Mouse (Mus musculus): Measurements from ENCODE around the gene Aldh4a1.

Aldh4a1 gene

GRCm38 (mm10) chr4:139590446-139590845 lies 32.2 kb upstream of the Aldh4a1 start:
- no peak for DNase-seq (ENCODE audit: low spot score)

DNA sequence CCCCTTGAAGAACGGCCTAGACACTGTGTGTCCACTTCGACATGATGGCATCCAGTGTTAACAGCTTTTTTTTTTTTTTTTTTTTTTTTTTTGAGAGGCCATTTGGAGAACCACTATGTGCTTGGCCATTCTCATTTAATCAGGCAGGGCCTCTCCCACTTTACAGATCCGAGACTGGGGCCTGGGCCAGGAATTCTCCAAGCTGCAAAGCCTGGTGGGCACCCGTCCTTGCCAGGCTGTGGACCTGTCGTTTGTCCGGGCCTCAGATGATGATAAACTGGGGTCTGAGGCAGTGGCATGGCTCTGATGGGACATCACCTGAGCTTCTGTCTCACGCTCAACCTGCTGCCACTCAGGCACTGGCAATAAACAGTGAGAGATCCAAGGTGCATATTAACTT lies 29.8 kb upstream of the Aldh4a1 start:
- no peak for DNase-seq (ENCODE audit: low spot score)

- no peak for DNase-seq (ENCODE audit: low spot score)
Observed at GRCm38 (mm10) chr4:139593383-139593782, 29.3 kb upstream of the Aldh4a1 start.

GRCm38 (mm10) chr4:139594062-139594461 lies 28.6 kb upstream of the Aldh4a1 start:
- no peak for DNase-seq (ENCODE audit: low spot score)

DNA sequence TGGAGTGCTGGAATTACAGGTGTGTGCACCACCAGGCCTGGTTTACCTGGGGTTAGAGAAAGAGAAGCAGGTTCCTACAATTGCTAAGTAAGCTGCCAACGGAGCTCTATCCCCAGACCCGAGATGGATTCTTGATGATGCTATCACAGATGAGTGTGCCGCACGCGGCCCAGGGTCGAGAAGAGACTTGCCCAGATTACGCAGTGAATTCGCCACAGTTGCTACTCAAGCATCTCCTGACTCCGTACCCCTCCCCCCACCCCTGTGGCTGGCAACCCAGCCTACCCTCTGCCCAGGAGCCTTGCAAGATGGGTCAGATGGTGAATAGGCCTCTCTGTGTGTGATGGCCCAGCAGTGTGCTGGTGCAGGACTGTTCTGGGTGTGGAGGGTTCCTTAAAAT lies 26.0 kb upstream of the Aldh4a1 start:
- no peak for DNase-seq (ENCODE audit: low spot score)

GRCm38 (mm10) chr4:139597286-139598284 lies 25.1 kb upstream of the Aldh4a1 start:
- no peak for DNase-seq (ENCODE audit: low spot score)

- DNase-seq (ENCODE audit: low spot score) = no peak
Observed at GRCm38 (mm10) chr4:139598356-139598755, 24.3 kb upstream of the Aldh4a1 start.

GRCm38 (mm10) chr4:139598950-139599518 lies 23.6 kb upstream of the Aldh4a1 start:
- no peak for DNase-seq (ENCODE audit: low spot score)

- DNase-seq (ENCODE audit: low spot score) = no peak
Observed at GRCm38 (mm10) chr4:139601519-139602356, 20.9 kb upstream of the Aldh4a1 start.

- no peak for DNase-seq (ENCODE audit: low spot score)
Observed at GRCm38 (mm10) chr4:139602357-139603244, 20.1 kb upstream of the Aldh4a1 start, which contains the start of gene Gm21969. Gene Gm21969 (plus strand): TSS chr4:139603186.

GRCm38 (mm10) chr4:139605216-139605615 lies 17.4 kb upstream of the Aldh4a1 start:
- DNase-seq (ENCODE audit: low spot score) = no peak

GRCm38 (mm10) chr4:139606732-139607131 lies 15.9 kb upstream of the Aldh4a1 start:
- DNase-seq (ENCODE audit: low spot score) = no peak

GRCm38 (mm10) chr4:139608975-139609374 lies 13.7 kb upstream of the Aldh4a1 start:
- DNase-seq (ENCODE audit: low spot score) = no peak

- no peak for DNase-seq (ENCODE audit: low spot score)
Observed at GRCm38 (mm10) chr4:139610954-139611353, 11.7 kb upstream of the Aldh4a1 start.

DNA sequence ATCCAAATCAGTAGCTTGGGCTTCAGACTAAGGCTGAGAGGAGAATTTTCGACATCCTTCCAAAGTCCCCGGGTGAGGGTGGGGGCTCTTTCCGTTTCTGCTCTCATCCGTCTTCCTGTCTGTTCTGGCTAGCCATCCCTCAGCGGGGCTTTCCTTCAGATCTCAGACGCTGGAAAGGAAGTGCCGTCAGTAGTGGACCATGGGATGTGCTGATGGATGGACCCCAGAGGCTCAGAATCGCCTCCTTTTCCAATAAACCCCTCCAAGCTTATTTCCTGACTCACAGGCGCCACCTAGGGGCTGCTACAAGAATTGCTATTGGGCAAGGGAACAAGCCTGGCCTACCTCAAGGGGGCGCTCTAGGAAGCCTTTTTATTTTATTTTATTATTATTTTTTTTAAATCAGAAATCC lies 11.1 kb upstream of the Aldh4a1 start:
- DNase-seq (ENCODE audit: low spot score) = peak; percentile 64

DNA sequence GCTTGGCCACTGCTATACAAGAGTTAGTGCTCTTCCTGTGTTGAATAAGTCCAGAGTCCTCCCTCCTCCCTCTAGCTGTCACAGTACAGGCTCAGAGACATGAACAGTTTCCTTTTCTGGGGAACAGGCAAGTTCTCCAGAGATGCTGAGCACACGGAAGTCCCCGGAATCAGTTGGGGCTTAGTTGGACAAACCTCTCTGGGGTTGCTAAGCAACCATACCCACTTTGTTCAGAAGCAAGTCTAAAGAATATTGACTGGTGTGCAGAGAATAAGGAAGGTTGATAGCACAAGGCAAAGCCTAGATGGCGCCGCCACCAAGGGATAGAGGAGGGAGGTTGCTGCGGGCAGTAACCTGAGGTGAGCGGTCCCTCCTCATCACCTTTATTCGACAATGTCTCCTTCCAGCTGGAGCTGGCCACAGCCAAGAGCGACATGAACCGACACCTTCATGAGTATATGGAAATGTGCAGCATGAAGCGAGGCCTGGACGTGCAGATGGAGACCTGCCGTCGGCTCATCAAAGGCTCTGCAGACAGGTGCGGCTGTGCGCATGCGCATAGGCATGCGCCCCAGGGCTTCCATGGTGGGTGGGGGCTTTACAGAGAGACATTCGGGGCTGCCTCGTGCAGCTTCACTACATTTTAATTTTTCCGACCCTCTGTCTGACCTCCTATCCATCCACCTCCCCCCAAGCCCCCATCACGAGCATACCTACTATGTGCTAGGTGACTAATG lies 8.0 kb upstream of the Aldh4a1 start:
- no peak for DNase-seq (ENCODE audit: low spot score)

GRCm38 (mm10) chr4:139616276-139617000 lies 6.2 kb upstream of the Aldh4a1 start:
- no peak for DNase-seq (ENCODE audit: low spot score)

DNA sequence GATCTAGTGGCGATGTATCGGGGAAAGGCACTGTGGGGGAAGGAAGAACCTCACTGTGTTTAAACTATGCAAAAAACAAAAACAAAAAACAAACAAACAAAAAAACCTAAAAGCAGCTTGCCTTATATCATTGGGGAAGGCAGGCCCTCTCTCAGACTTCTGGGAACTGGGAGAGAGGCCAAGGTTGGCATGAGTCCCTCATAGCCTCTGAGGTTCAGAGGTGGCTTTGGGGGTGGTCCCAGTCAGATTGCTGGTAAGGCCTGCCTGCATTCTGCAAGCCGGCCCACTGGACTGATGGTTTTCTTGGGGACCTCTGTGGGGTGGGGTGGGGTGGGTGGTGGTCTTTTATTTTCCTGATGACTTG lies 5.7 kb upstream of the Aldh4a1 start:
- DNase-seq (ENCODE audit: low spot score) = no peak

GRCm38 (mm10) chr4:139619765-139620164 lies 2.9 kb upstream of the Aldh4a1 start:
- DNase-seq (ENCODE audit: low spot score) = no peak

Data from ovary, postnatal 10 days (tissue).